10 mouse cellular contexts compared by ENCODE assay signal in genomic region chr12:103443524-103443923, GRCm38 (mm10). TPM values are rescaled to one million over a fixed set of nuclear protein-coding genes. Genes with fewer than 3 reads are reported as not detected.
DNase-seq lines count a peak whose midpoint lies in the region; ATAC-seq lines count a peak whose summit lies in the region.
"Had no signal": no experiment of that assay in that cellular context is flagged by ENCODE, and none has a peak within 500 bp of the region (broad histone marks: within the 10 kb centered on the region; RNA-seq: fewer than 3 reads in every experiment).

Ifi27l2a (minus strand) TSS chr12:103443680.

- H3K27ac ChIP-seq in embryonic facial prominence, embryonic 15.5 days (replicated peaks), result no peak within 1 kb of the TSS
- H3K27ac ChIP-seq: midbrain, embryonic 12.5 days had no signal

- H3K4me2 ChIP-seq in embryonic facial prominence, embryonic 15.5 days (replicated peaks), result no peak within 1 kb of the TSS
- H3K4me2 ChIP-seq: midbrain, embryonic 12.5 days had no signal

- intact Hi-C loops in heart, postnatal 14 days (cut with DNase I), result no loop called here
- intact Hi-C loops in left cerebral cortex, postnatal 4 days (cut with DNase I), result no loop called here

- 31% methylated on average over 3 of the region's 3 CpGs for WGBS in embryonic facial prominence, embryonic 15.5 days

- no peaks in the 10 kb centered on the region for H3K36me3 ChIP-seq in embryonic facial prominence, embryonic 15.5 days
- H3K36me3 ChIP-seq: midbrain, embryonic 12.5 days had no signal

- H3K4me1 ChIP-seq in embryonic facial prominence, embryonic 15.5 days, result no peaks in the 10 kb centered on the region
- H3K4me1 ChIP-seq: midbrain, embryonic 12.5 days had no signal

- ATAC-seq in embryonic facial prominence, embryonic 15.5 days (ENCODE audit: insufficient number of reproducible peaks, low FRiP score, low TSS enrichment, low read depth), result no peak
- ATAC-seq in megakaryocyte, adult 5-6 weeks (ENCODE audit: poor library complexity, severe bottlenecking), result peak; percentile 91
- ATAC-seq: Patski had no signal

- peak; percentile 51 to 68 for DNase-seq in heart, adult 18-20 months
- DNase-seq in heart, postnatal 14 days, result no peak
- DNase-seq in CD4-positive helper T cell, adult 2 months (ENCODE audit: low read depth, low spot score), result peak; percentile 90
- no peak for DNase-seq in testis, postnatal 10 days (ENCODE audit: low spot score)
- DNase-seq in left cerebral cortex, postnatal 4 days, result no peak
- DNase-seq in right cerebral cortex, adult 2 months (ENCODE audit: low spot score in 2 of 2), result no peak

- H3K27me3 ChIP-seq in embryonic facial prominence, embryonic 15.5 days, result no peaks in the 10 kb centered on the region
- H3K27me3 ChIP-seq: midbrain, embryonic 12.5 days had no signal

- no peak within 1 kb of the TSS for H3K4me3 ChIP-seq in embryonic facial prominence, embryonic 15.5 days (replicated peaks)
- H3K4me3 ChIP-seq: midbrain, embryonic 12.5 days had no signal

- no peaks in the 10 kb centered on the region for H3K9me3 ChIP-seq in embryonic facial prominence, embryonic 15.5 days (replicated peaks)
- H3K9me3 ChIP-seq: midbrain, embryonic 12.5 days had no signal

- no peak within 1 kb of the TSS for H3K9ac ChIP-seq in embryonic facial prominence, embryonic 15.5 days
- H3K9ac ChIP-seq: midbrain, embryonic 12.5 days had no signal

RNA-seq across cellular contexts. Expression of gene Ifi27l2a, which starts in this region (rescaled TPM):
- total RNA-seq in heart, adult 18-20 months (2021), result 10 to 100 TPM; 48.4 to 73.7 TPM
- 10 to 100 TPM in 1 of 2 experiments, 1 to 10 TPM in 1; 9.1 to 15.7 TPM for total RNA-seq in heart, postnatal 14 days (2021)
- polyA plus RNA-seq in embryonic facial prominence, embryonic 15.5 days (2015; fragmentation: Nextera tagmentation; extraction: Ambion mirVana), result 19.0 and 23.0 TPM in 2 replicates
- total RNA-seq in megakaryocyte, adult 5-6 weeks (2015), result 433 and 468 TPM in 2 replicates
- total RNA-seq in megakaryocyte, adult 5-6 weeks (2017), result 365 and 515 TPM in 2 replicates
- 1 to 10 TPM; 1.6 to 2.1 TPM for total RNA-seq in left cerebral cortex, postnatal 4 days (2021)

Comparison
In these comparisons a context has a peak if more than half of its experiments do, and no peak if none do; other contexts are left out.
1. RNA of gene Ifi27l2a (total RNA-seq): 365 to 515 TPM in megakaryocyte, adult 5-6 weeks; 48.4 to 73.7 TPM in heart, adult 18-20 months, 9.1 to 15.7 TPM in heart, postnatal 14 days and 1.6 to 2.1 TPM in left cerebral cortex, postnatal 4 days; every median in the first group is over 4 times any median in the second.
2. DNase-seq: peak in heart, adult 18-20 months (2 of 2) and CD4-positive helper T cell, adult 2 months (single experiment); none in heart, postnatal 14 days (0 of 2), testis, postnatal 10 days (single experiment), left cerebral cortex, postnatal 4 days (single experiment) and right cerebral cortex, adult 2 months (0 of 2).